Mouse (Mus musculus) right cerebral cortex, postnatal 4 days (tissue): ENCODE results near the gene Nrp2.

ENCODE experiments used
- DNase-seq: peaks from one replicate; pipeline ENCODE4 v3.0.0-alpha.2; 2022

The Nrp2 gene

GRCm38 (mm10) chr1:62704889-62705516, 1.9 kb downstream of the Nrp2 start:
- no peak for DNase-seq

DNA sequence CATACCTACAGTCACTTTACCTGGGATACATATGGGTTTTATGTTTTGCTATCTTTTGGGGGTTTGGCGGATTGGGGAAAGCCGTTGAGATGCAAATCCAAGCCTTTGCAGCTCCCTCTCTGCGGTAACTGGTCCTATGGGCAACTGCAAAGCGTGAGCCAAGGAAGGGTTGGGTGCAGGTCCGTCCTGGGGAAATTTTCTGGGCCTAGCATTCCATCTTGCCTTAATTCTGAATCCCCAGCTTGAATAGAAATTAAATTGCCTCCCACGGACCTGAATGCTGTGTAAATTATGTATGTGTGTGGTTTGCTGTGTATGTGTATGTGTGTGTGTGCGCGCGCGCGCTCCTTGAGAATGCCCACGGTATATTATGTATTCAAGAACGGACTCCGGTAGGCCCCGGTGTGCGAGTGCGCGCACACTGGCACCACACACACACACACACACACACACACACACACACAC, 2.5 kb downstream of the Nrp2 start:
- DNase-seq, result peak; percentile 39

DNA sequence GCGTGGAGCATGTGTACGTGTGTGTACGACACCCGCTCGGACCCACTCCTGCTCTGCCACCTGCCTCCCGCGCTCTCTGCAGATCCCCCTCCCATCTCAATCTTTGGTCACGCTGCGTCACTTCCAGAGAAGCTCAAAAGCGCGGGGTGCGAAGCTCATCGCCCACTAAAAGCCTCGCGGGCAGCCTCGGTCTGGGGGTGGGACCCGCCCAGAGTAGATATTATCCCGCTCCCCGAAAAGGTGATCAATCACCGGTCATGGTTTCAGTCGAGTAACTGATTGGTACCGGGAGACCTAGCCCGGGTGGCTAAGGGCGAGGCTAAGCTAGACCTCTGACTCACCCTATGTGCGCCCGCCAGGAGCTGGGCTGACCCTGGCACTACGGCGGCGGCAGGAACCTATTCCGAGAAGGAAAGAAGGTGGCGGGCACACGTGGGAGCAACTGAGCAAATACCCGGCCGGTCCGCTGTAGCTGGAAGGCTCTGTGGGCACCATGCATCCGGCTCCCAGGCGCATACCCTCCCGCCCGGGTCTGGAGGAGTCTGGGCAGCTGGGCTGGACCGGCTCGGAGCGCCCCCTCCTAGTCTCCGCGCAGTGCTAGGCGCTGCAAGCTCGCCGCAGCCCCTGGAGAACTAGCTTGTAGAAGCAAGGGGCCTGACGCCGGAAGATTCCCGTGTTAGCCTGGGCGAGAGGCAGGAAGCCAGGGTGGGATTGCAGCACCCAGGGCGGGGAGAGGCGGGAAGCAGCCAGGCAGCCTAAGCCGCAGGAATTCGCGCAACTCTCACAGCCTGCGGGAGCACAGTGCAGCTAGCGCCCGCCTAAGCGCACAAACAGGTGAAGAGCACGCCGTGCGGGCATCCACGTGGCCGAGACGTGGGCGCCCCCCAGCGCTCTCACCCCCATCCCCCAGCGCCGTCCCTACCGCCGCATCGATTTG, 3.3 kb downstream of the Nrp2 start:
- peak; percentile 60 for DNase-seq

DNA sequence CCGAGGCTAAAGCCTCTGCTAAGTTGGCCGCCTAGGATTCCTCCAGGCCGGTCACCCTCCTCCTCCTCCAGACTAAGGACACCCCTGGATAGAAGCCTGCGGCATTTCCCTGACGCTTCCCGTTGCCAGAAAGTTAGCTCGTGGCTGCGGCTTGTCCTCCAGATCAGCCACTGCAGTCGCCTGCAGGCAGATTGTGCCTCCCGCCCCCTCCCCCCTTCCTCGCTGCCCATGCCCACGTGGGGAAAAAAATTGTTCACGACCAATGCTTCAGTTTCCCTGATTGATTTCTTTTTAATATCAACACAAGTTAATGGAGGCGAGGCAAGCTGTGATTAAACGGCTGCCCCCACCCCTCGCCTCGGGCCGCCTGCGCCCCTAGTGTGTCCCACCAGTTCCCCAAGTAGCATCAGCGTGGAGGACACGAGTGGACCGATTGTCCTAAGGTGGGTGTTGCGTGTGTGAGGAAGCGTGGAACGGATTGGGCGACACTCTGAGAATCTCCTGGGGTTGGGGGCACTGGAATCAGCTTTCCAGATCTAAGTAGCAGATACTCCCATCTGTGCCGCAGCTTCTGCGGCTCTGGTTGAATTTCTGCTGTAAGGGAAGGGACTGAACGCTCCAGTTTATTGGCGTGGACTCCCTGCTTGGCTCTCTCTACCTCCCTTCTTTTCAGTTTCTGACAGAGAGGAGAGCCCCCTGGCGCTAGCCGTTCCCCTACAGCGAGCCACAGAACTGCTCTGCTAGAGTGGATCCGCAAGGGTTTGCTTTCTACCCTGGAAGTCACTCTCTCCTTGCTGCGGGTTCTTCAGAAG, 4.2 kb downstream of the Nrp2 start:
- peak; percentile 70 for DNase-seq

DNA sequence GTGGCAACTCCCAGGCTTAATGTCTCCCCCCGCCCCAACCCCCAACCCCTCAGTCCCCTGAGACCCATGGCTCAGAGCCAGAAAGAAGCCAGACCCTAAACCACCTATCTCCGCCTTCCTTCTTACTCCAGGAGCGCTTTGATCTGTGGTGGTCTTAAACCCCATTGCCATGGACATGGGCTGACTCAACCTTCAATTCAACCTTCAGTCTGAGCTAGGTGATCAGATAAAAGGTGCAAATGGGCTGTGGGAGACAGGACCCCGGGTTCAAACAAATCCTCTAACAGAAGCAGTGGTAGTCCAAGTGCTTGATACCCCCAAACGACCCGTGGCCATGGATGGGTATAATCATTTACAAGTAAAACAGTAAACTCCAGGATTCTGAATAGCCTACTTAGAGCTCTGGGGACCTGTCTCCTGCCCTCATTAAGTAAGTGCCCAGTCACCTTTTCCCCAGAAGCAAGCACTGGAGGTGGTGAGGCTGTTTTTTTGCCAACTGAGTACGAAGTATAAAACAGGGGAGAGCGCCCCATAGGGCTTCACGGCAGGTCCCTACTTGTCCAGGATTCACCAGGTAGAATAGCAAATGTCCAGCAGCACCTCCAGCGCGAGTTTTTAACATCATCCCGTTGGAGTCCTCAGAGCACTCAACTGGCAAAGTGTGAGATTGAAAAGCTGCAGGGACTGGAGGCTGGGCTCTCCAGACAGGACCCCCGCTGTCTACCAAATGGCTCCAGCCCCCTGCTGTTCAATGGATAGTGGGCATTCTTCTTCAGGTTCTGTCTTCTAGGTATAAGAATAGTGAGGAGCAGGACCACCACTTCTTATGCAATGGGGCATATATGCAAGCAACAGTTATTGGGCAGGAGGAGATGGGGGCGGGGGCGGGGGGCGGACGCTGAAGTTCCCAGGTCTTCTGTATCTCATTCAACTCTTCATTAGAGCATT, 5.1 kb downstream of the Nrp2 start:
- DNase-seq, result no peak

DNA sequence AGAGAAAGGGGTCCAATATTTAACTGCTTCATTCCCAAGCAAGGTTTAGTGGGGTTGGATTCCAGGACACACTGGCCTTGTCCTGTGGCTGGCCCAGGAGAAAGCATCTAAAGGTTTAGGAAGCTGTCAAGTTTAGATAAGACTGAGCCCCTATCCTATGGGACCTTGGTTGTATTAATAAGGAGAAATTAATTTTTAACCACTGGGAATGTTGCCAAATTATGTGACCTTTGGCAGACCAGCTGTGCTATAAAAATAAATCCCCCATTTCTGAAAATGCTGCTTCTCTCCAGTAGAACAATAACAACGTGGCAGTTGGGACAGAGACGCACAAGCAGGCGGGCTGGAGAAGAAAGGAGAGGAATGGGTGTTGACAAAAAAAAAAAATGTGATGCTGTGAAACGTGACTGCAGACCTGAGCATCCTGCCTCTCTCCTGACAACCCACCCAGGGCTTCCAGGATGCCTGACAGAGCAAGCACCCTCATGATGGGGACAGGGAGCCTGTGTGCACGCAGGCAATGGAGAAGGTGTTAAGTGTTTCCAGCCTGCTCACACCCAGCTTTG, 6.8 kb downstream of the Nrp2 start:
- DNase-seq, result no peak

- DNase-seq, result no peak
These were observed 10.1 kb downstream of the Nrp2 start for GRCm38 (mm10) chr1:62713021-62713676.

GRCm38 (mm10) chr1:62715004-62715403, 11.9 kb downstream of the Nrp2 start:
- DNase-seq, result no peak

GRCm38 (mm10) chr1:62715692-62716091, 12.6 kb downstream of the Nrp2 start:
- DNase-seq, result no peak

DNA sequence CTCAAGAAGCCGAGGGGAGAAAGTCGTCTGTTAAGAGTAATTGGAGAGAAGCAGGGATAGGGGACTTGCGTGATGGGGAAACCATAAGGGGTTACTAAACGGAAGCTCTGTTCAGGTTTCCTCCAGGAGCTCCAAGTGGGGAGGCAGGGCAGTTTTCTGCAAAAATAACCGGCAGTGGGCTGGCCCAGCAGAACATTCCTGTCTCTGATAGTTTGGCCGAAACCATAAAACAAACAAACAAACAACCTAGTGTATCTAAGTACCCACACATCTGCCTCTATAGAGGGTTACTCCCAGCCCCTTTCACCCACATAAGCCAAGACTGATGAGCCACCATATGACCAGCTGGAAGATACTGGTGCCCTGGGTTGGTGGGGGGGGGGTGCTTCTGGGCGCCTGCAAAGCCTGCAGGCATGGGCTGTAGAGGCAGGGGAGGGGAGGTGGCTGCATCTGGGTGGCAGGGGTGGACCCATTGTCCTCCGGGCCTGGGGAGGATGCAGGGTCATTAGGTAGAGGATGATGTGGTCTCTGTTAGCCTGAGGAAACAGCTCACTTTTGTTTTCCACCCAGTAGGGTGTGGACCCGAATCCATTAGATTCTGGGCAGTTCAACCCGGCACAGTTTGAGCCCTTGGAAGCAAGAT, 13.9 kb downstream of the Nrp2 start:
- DNase-seq, result no peak

- DNase-seq, result peak; percentile 45
These were observed 14.6 kb downstream of the Nrp2 start for GRCm38 (mm10) chr1:62717552-62718236.

- no peak for DNase-seq
These were observed 15.1 kb downstream of the Nrp2 start for GRCm38 (mm10) chr1:62718237-62718571.

- no peak for DNase-seq
These were observed 15.7 kb downstream of the Nrp2 start for GRCm38 (mm10) chr1:62718750-62719149.

DNA sequence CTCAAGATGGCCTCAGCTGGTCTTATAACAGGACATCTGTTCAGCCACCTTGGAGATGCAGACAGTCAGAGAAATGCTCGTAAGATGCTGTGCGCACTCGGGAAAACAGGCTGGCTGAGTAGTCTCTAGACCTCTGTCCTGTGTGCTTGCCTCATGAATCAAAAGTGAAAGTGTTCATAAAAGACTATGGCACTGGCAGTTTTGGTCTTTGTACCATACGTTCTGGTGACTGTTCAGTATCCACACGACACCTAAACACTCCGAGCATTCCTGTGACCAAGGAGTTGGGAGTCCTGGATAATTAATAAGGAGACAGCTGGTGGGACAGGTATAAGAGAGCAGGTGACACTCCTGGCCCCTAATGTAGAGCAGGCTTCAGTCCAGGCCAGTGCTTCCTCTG, 16.7 kb downstream of the Nrp2 start:
- DNase-seq, result no peak

- DNase-seq, result no peak
These were observed 17.1 kb downstream of the Nrp2 start for GRCm38 (mm10) chr1:62720176-62720575.

- no peak for DNase-seq
These were observed 17.9 kb downstream of the Nrp2 start for GRCm38 (mm10) chr1:62720727-62721705.

DNA sequence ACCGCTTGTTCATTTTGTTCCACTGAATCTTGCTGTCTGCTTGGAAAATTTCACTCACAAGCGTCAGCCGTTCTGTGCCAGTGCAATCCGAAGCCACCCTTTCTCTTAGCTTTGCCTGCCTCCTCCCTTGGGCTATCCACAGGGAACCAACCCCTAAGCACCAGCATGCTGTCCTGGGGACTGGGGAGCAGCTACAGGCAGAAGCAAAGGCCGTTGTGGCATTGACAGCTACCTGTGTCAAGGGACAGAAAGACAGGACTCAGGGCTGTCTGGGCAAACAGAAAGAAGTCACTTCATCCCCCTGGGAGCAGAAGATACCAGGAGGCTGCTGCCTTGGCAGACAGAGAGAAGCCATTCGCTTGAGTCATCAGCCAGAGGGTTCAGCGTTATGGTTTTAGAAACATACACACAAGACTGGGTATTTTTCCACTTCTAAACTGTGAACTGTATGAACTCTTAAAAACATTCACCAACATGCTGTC, 18.7 kb downstream of the Nrp2 start:
- no peak for DNase-seq

GRCm38 (mm10) chr1:62722526-62722925, 19.4 kb downstream of the Nrp2 start:
- no peak for DNase-seq

DNA sequence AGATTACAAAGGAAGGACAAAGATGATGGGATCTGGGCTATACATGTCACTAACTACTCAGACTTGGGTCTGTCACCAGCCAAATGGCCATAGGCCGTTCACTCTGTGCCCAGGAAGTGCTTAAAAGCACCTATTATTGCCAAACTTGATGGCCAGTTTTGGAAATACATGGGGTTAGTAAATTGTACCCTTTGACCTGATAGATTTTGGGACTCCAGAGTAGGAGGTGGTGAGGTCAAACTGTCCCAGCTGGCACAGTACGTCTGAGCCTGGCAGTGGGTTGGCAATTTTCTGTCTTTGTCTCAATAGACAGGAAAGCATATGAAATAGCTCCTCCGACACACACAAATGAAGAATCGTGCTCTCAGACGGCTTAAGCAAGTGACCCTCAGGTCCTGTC, 20.8 kb downstream of the Nrp2 start:
- DNase-seq, result no peak
